Comparison of ENCODE assay signal across 12 mouse cellular contexts in genomic region chr5:113167733-113168132, GRCm38 (mm10). TPM values are rescaled to one million over a fixed set of nuclear protein-coding genes. Genes with fewer than 3 reads are reported as not detected.
DNase-seq lines count a peak whose midpoint lies in the region; ATAC-seq and TF ChIP-seq lines count a peak whose summit lies in the region.
"Had no signal": no experiment of that assay in that cellular context is flagged by ENCODE, and none has a peak within 500 bp of the region (broad histone marks: within the 10 kb centered on the region; RNA-seq: fewer than 3 reads in every experiment).

No protein-coding gene starts in this region.

- no peaks in the 10 kb centered on the region for H3K79me3 ChIP-seq in C2C12 (ENCODE audit: low read depth)

- no peaks in the 10 kb centered on the region for H3K36me3 ChIP-seq in C2C12 (ENCODE audit: control insufficient read depth, insufficient read depth)
- H3K36me3 ChIP-seq: G1E had no signal

- peaks cover 3% of the 10 kb centered on the region for H3K79me2 ChIP-seq in C2C12 (ENCODE audit: control insufficient read depth, insufficient read depth)

- H3K27me3 ChIP-seq in C2C12 (ENCODE audit: control insufficient read depth, insufficient read depth, insufficient read length), result no peaks in the 10 kb centered on the region

- no peak overlapping the region for H3ac ChIP-seq in C2C12 (ENCODE audit: control insufficient read depth, insufficient read length, low read depth)

- ATAC-seq in megakaryocyte progenitor cell, adult 5-6 weeks (replicated peaks; ENCODE audit: poor library complexity), result no peak

- DNase-seq in cerebellum, postnatal 14 days, result peak; percentile 71 to 87
- no peak for DNase-seq in cerebellum, adult 11 months
- peak; percentile 58 for DNase-seq in layer of hippocampus, adult 11-12 months (ENCODE audit: low spot score)
- DNase-seq in layer of hippocampus, adult 9-10 months (ENCODE audit: low spot score), result no peak
- peak; percentile 48 to 60 for DNase-seq in cerebellum, postnatal 4 days (ENCODE audit: low spot score in 2 of 2)
- DNase-seq in testis, postnatal 10 days (ENCODE audit: low spot score), result peak; percentile 87

- no peak overlapping the region for H3K4me3 ChIP-seq in C2C12 (ENCODE audit: insufficient read depth, poor library complexity, severe bottlenecking)
- H3K4me3 ChIP-seq: erythroblast, embryonic 14.5 days had no signal

- peak; percentile 8 for TF ChIP-seq CTCF in C2C12 (IDR thresholded peaks at IDR 0.05; ENCODE audit: control insufficient read depth, insufficient read depth, insufficient read length)

TF ChIP-seq in C2C12, 6 proteins besides CTCF, POLR2A, EP300 and RAD21:
- TF ChIP-seq FOSL1 (IDR thresholded peaks at IDR 0.05; ENCODE audit: insufficient read depth, low read length, poor library complexity, severe bottlenecking) (no peak), USF1 (IDR thresholded peaks at IDR 0.05; ENCODE audit: low read depth) (no peak), MYOG (IDR thresholded peaks at IDR 0.05; ENCODE audit: control insufficient read depth, extremely low read depth, insufficient read length) (no peak), MYOD1 (IDR thresholded peaks at IDR 0.05; ENCODE audit: control insufficient read depth, insufficient read length, low read depth) (no peak), MAX (IDR thresholded peaks at IDR 0.05) (no peak), CEBPB (IDR thresholded peaks at IDR 0.05; ENCODE audit: low read depth) (no peak)

RNA-seq across cellular contexts. Expression of gene 2900026A02Rik, which starts 53.3 kb away (rescaled TPM):
- 8.4 TPM for polyA plus RNA-seq in C2C12 (2012; fragmentation: generic; extraction: Trizol)
- 1.6 and 2.7 TPM in 2 replicates for total RNA-seq in megakaryocyte progenitor cell, adult 5-6 weeks (2015)
- total RNA-seq in megakaryocyte progenitor cell, adult 5-6 weeks (2017), result 1.3 and 2.0 TPM in 2 replicates
- polyA plus RNA-seq: G1E had no signal

RNA-seq across cellular contexts. Expression of gene Tmem211, which starts 59.0 kb away (rescaled TPM):
- polyA plus RNA-seq in C2C12 (2012; fragmentation: generic; extraction: Trizol), result not detected
- total RNA-seq in megakaryocyte progenitor cell, adult 5-6 weeks (2015), result not detected in 2 replicates
- total RNA-seq in megakaryocyte progenitor cell, adult 5-6 weeks (2017), result not detected in 2 replicates
- total RNA-seq: G1E; left cerebral cortex, postnatal 25 days; neutrophil, adult 5-6 weeks had no signal
- polyA plus RNA-seq: erythroblast, embryonic 14.5 days; G1E had no signal

Comparison
In these comparisons a context has a peak if more than half of its experiments do, and no peak if none do; other contexts are left out.
1. DNase-seq: peak in cerebellum, postnatal 14 days (2 of 2), layer of hippocampus, adult 11-12 months (single experiment), cerebellum, postnatal 4 days (2 of 2) and testis, postnatal 10 days (single experiment); none in cerebellum, adult 11 months (single experiment) and layer of hippocampus, adult 9-10 months (single experiment).